Mouse (Mus musculus) embryonic facial prominence, embryonic 15.5 days (tissue): ENCODE results near the gene Klc1. TPM values are rescaled to one million over a fixed set of nuclear protein-coding genes. Genes with fewer than 3 reads are reported as not detected.

Experiments
- ATAC-seq: fragments of 200-750 bp; cut with Nextera tagmentation; 2 replicates; pipeline ENCODE4 v1.8.0; 2017; ENCODE audit warnings: low read depth, moderate TSS enrichment; ENCODE audit not compliant: insufficient number of reproducible peaks, low FRiP score, low TSS enrichment
- H3K27ac ChIP-seq: fragments of 300-500 bp; sonication (generic); replicated peaks from 2 replicates; pipeline ENCODE4 v1.5.1; 2015; ENCODE audit warnings: mild to moderate bottlenecking, inconsistent platforms
- H3K27me3 ChIP-seq: fragments of 300-500 bp; sonication (generic); 2 replicates; pipeline ENCODE4 v1.6.1; 2015; ENCODE audit warnings: inconsistent platforms
- H3K36me3 ChIP-seq: fragments of 300-500 bp; sonication (generic); 2 replicates; pipeline ENCODE4 v1.6.1; 2015; ENCODE audit warnings: mild to moderate bottlenecking, inconsistent platforms
- H3K4me1 ChIP-seq: fragments of 300-500 bp; sonication (generic); 2 replicates; pipeline ENCODE4 v1.6.1; 2015; ENCODE audit warnings: inconsistent platforms
- H3K4me2 ChIP-seq: fragments of 300-500 bp; sonication (generic); replicated peaks from 2 replicates; pipeline ENCODE4 v1.6.1; 2015; ENCODE audit warnings: mild to moderate bottlenecking, inconsistent platforms
- H3K4me3 ChIP-seq: fragments of 300-500 bp; sonication (generic); replicated peaks from 2 replicates; pipeline ENCODE4 v1.5.1; 2015; ENCODE audit warnings: mild to moderate bottlenecking, inconsistent platforms
- H3K9ac ChIP-seq: fragments of 300-500 bp; sonication (generic); 2 replicates; pipeline ENCODE4 v1.6.1; 2015; ENCODE audit warnings: inconsistent platforms
- H3K9me3 ChIP-seq: fragments of 300-500 bp; sonication (generic); replicated peaks from 2 replicates; pipeline ENCODE4 v1.6.1; 2016; ENCODE audit warnings: inconsistent platforms
- WGBS: fragments of 180-500 bp; shearing (Covaris S2); methylation state at CpG from one replicate; pipeline ENCODE4 v1.1.7; 2015; 5-methylcytosine and 5-hydroxymethylcytosine counted together
- polyA plus RNA-seq: library from polyadenylated mRNA; unstranded; fragments of >200 nt; fragmentation: Nextera tagmentation; extraction: Ambion mirVana; gene quantifications from 2 replicates; pipeline ENCODE4 v1.2.1, GENCODE M21; 2015

The Klc1 gene
- polyA plus RNA-seq, 1 experiment from 2014 or later, result 124 TPM

DNA sequence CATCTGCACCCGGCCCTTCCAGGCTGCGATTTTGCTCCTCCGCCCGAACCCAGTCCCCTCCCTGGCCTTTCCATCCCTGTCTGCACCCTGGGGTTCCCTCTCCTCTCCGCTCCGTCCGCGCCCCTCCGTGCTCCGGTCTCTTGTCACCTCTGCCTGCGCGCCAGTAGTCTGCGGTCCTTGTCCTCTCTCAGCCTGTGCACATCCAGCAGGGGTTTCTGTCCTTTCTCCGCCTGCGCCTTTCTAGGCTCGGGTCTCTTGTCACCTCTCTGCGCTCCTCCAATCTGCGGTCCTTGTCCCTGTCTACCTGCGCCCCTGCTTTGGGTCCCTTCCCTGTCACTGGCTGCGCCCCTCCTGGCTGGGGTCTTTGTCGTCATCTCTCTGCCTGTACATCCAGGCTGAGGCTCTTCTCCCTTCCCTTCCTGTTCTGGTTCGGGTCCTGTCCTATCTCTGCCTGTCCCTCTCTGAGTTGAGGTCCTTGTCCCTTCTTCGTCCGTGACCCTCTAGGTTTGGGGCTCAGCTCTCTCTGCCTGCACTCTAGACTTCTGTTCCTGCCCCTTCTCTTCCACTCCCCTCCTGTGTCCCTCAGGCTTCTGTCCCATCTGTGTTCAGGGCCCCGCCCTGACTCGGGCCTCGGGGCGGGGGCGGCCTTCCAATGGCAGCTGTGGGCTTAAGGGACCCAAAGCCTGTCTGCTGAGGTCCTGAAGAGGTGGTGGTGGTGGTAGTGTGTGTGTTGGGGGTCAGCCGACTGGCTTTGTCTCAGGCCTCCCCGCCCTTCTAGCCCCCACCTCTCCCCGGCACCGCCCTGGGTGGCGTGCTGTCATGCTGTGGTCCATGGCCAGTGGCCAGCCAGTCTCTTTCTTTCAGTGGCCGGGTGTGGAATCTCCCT lies 770 bp downstream of the Klc1 start:
- Histone ChIP-seq H3K9ac (peak overlapping the region; percentile 97), H3K36me3 (peaks cover 17% of the 10 kb centered on the region; the same call in 1 of the 2 replicates), H3K4me3 (peak overlapping the region; percentile 64), H3K27ac (peak overlapping the region; percentile 87), H3K9me3 (no peaks in the 10 kb centered on the region), H3K4me1 (peaks cover 36% of the 10 kb centered on the region), H3K4me2 (peak overlapping the region; percentile 96), H3K27me3 (no peaks in the 10 kb centered on the region)
- ATAC-seq, result peak; percentile 57
- WGBS, result 1% methylated on average over 35 of the region's 35 CpGs

DNA sequence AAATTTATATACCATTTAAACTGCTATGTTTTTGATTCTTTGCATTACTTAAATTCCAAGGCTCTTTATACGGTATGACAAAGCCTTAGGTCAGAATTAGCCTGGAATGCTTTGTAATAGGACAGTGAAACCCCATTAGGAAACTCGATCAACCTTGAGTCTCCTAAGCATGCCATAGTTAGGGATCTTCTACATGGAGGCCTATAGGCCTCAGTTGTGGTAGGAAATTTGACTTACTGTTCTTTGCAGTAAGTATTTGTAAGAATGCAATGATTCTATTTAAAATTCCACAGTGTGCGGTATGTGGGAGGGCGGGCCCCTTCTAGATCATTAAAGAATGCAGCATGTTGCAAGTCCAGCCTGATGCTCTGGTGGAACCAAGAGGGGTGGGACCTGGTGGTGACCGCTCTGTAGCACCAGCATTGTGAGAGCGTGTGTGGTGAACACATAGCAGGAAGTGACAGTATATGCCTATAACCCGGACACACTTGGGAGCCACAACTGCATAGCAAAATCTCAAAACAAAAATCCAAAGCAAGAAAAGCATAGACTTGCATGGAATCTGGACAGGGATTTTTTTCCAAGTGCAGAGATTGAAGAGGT lies 1.8 kb downstream of the Klc1 start:
- H3K9ac ChIP-seq, result no peak overlapping the region
- no peaks in the 10 kb centered on the region for H3K9me3 ChIP-seq
- H3K27ac ChIP-seq, result peak overlapping the region; percentile 87; the same call in 1 of the 2 replicates
- H3K4me2 ChIP-seq, result peak overlapping the region; percentile 96
- peaks cover 17% of the 10 kb centered on the region; the same call in 1 of the 2 replicates for H3K36me3 ChIP-seq
- peak overlapping the region; percentile 64 for H3K4me3 ChIP-seq
- no peak for ATAC-seq
- 43% methylated on average over 7 of the region's 7 CpGs for WGBS
- H3K27me3 ChIP-seq, result no peaks in the 10 kb centered on the region
- H3K4me1 ChIP-seq, result peaks cover 36% of the 10 kb centered on the region

DNA sequence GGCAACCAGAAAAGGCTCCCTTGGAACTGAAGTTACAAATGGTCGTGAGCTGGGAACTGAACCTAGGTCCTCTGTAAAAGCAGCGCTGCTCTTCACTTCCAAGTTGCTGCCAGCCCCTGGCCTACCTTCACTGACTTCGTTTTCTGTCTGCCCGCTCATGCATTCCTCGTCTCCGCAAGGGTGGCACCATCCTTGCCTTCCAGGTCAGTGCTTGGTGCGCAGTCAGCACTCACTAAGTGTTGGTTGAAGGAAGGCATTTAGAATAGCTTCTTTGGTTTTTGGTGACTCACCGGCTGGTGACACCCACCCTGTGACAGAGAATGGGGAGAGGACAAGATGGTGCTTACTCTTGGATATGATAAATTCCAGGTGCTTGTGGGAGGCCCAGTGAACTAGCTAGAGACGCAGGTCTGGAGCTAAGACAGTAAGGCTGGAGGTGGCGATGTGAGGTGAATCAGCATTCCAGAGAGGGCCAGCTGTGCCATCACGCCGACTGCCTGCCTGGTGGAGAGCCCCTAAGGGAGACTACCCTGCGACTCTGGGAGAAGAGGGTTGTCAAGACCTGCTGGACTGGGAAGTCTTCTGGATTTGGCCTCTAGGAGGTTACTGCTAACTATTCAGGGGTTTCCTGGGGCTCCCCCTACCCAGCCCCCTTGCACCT lies 4.1 kb downstream of the Klc1 start:
- Histone ChIP-seq H3K36me3 (peaks cover 17% of the 10 kb centered on the region; the same call in 1 of the 2 replicates), H3K4me2 (no peak overlapping the region), H3K4me1 (peaks cover 44% of the 10 kb centered on the region), H3K4me3 (no peak overlapping the region), H3K9me3 (no peaks in the 10 kb centered on the region), H3K27ac (no peak overlapping the region), H3K27me3 (no peaks in the 10 kb centered on the region), H3K9ac (no peak overlapping the region)
- ATAC-seq, result no peak
- WGBS, result 86% methylated on average over 13 of the region's 13 CpGs

DNA sequence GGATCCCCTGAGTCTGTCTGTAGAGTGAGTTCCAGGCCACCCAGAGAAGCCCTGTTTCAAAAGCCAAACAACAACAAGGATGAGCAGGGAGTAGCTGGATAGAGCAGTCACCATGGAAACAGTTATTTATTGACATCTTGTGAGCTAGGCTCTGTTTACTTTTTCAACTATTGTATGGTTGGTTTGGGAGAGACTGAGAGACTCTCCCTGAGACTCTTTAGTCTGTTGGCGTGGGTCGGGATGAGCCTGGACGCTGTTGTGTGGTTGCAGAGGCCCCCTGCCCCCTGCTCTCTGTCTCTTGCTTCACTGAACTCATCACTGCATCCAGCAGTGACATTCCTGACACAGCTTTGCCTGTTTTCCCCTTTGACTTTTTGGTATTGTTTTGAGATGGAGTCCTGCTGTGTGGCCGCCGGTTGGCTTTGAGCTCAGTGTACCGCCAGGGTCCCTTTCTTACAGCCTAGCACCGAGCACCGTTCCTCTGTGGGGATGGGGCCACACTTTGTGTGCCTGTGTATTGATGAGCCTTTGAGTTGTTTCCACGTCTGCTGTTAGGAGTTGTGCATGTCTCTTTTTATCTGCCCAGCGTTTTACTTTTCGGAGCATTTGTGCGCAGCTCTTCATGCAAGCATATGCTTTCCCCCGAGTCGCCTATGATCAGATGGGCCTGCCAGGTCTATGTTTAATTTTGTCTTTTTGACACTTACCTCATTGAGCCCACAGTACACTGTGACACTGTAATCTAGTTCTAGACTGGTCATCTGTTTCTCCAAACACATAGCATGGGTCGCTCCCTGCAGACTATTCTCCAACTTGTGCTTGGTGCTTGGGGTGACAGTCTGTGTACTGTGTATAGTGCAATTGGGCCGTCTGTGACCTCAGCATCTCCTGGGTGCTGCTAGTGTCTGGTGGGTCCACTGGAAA lies 7.9 kb downstream of the Klc1 start:
- Histone ChIP-seq H3K9ac (no peak overlapping the region), H3K27ac (no peak overlapping the region), H3K9me3 (no peaks in the 10 kb centered on the region), H3K27me3 (no peaks in the 10 kb centered on the region), H3K4me1 (peaks cover 31% of the 10 kb centered on the region), H3K4me2 (no peak overlapping the region), H3K36me3 (peaks cover 17% of the 10 kb centered on the region; the same call in 1 of the 2 replicates), H3K4me3 (no peak overlapping the region)
- 58% methylated on average over 16 of the region's 16 CpGs for WGBS
- no peak for ATAC-seq

DNA sequence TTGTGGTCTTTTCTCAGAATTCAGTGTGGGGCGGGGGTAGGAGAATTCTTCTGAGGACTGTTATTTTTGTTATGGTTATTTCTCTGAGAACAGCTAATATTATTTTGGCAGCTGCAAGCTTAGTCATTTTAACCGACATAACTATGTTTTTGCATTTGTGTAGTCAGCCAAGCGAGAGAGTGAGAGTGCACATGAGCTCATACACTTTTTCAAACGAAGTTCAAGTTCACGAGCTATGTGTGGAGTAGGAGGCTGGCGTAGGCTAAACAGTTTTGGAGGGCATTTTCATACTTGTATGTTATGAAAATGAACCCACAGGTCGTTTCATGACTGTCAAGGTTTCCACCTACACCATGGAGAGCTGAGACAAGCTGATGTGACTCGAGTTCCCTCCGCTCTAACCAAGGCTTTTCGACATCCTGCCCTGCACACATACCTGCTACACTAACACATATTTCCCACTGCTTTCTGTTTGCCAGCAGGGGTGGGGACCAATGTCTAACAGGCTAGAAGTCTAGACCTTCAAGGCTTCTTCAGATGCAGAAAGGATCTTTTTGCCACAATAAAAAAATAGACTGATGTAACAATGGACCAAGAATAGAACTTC lies 9.8 kb downstream of the Klc1 start:
- Histone ChIP-seq H3K36me3 (peaks cover 21% of the 10 kb centered on the region), H3K9me3 (no peaks in the 10 kb centered on the region), H3K27me3 (no peaks in the 10 kb centered on the region), H3K4me1 (peaks cover 22% of the 10 kb centered on the region), H3K4me3 (no peak overlapping the region), H3K9ac (no peak overlapping the region), H3K4me2 (no peak overlapping the region), H3K27ac (no peak overlapping the region)
- ATAC-seq, result no peak
- 85% methylated on average over 10 of the region's 10 CpGs for WGBS

DNA sequence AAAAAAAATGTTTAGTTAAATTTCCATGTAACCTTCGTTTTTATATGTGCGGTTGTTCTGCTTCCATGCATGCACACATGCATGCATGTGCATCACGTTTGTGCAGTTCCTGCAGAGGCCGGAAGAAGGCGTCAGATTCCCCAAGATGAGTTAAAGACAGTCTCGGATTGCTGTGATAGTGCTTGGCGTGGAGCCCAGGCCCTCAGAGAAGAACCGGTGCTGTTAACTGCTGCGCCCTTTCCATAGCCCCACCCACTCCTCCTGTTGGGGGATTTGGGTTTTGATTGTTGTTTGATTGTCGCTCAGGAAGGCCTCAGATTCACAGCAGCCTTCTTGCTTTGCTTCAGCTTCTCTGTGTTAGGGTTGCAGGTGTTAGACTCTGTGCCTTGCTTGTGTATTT lies 10.7 kb downstream of the Klc1 start:
- ATAC-seq, result 0 out of 2 replicates have a peak, but pooled peaks have one; percentile 60

DNA sequence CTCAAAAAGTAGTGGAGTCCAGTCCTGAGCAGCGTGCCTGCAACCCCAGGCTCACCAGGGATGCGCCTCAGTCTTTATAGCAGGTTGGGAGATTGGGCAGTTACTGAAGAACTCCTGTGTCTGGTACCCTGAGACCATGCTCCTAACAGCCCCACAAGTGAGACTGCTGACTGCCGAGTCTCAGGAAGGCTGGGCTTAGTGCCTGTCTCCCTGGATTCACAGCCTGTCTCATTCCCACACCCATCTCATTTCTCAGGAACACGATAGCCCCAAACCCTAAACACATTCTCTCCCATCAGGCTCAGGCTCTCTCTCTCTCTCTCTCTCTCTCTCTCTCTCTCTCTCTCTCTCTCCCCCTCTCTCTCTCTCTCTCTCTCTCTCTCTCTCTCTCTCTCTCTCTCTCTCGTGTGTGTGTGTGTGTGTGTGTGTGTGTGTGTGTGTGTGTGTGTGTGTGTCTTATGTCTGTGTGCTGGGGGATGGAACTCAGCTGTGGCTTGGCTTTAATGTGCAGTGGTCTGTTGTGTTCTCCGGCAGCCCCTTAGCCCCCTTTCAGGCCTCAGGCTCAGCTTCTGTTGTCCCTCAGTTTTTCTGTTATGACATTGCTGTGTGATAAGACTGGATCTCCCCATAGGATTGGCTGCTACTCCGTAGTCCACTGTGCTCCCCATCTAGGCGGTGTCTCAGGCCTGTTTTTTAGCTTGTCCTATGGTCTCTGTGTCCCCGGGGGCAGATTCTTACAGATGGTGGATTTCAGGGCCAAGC lies 11.3 kb downstream of the Klc1 start:
- ATAC-seq, result no peak
- Histone ChIP-seq H3K9me3 (no peaks in the 10 kb centered on the region), H3K4me1 (peaks cover 22% of the 10 kb centered on the region), H3K27me3 (no peaks in the 10 kb centered on the region), H3K4me2 (no peak overlapping the region), H3K36me3 (peaks cover 30% of the 10 kb centered on the region), H3K4me3 (no peak overlapping the region), H3K27ac (peak overlapping the region; percentile 61), H3K9ac (no peak overlapping the region)
- 59% methylated on average over 8 of the region's 9 CpGs for WGBS

More for the DNA sequence above, 10.7 kb downstream of the Klc1 start:
- H3K4me1 ChIP-seq, result peaks cover 22% of the 10 kb centered on the region
- H3K27ac ChIP-seq, result peak overlapping the region; percentile 61
- H3K9me3 ChIP-seq, result no peaks in the 10 kb centered on the region
- H3K9ac ChIP-seq, result no peak overlapping the region; the same call in 1 of the 2 replicates
- H3K36me3 ChIP-seq, result peaks cover 23% of the 10 kb centered on the region
- WGBS, result 29% methylated on average over 10 of the region's 10 CpGs
- H3K4me2 ChIP-seq, result no peak overlapping the region
- no peak overlapping the region for H3K4me3 ChIP-seq
- H3K27me3 ChIP-seq, result no peaks in the 10 kb centered on the region

DNA sequence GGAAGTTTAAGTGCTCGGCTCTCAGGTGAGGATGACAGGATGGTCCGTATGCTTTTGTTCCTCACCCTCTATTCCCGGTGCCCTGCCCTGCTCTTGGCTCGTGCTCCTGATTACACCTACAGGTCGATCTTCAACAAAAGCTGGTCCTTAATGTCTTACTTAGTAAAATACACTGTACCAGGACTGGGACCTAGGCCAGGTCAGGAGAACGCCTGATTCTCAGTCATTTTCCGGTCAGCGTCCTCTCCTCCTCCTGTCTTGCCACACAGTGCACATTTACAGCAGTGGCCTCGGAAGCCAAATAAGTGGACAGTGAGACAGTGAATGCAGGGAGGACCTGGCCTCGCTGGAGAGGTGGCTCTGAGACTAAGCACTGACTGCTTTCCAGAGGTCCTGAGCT lies 12.0 kb downstream of the Klc1 start:
- no peak overlapping the region for H3K4me3 ChIP-seq
- H3K27ac ChIP-seq, result no peak overlapping the region
- H3K27me3 ChIP-seq, result no peaks in the 10 kb centered on the region
- H3K36me3 ChIP-seq, result peaks cover 36% of the 10 kb centered on the region
- H3K4me2 ChIP-seq, result no peak overlapping the region
- WGBS, result 88% methylated on average over 10 of the region's 10 CpGs
- no peak overlapping the region for H3K9ac ChIP-seq
- no peak for ATAC-seq
- H3K9me3 ChIP-seq, result no peaks in the 10 kb centered on the region
- H3K4me1 ChIP-seq, result peaks cover 21% of the 10 kb centered on the region

DNA sequence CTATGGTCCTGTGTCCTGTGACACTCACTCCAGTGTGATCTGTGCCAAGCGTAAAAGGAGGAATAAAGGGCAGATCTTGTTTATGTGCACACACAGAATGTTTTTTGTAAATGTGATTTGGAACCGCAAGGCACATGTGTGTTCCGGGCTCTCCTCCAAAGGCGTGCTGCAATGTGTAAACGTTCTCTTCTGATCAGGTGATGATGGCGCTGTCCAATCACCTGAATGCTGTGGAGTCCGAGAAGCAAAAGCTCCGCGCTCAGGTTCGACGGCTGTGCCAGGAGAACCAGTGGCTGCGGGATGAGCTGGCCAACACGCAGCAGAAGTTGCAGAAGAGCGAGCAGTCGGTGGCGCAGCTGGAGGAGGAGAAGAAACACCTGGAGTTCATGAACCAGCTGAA lies 15.5 kb downstream of the Klc1 start:
- no peaks in the 10 kb centered on the region for H3K9me3 ChIP-seq
- no peak overlapping the region for H3K27ac ChIP-seq
- H3K36me3 ChIP-seq, result peaks cover 70% of the 10 kb centered on the region
- H3K9ac ChIP-seq, result no peak overlapping the region
- no peak for ATAC-seq
- no peaks in the 10 kb centered on the region for H3K27me3 ChIP-seq
- H3K4me1 ChIP-seq, result peaks cover 7% of the 10 kb centered on the region
- WGBS, result 89% methylated on average over 16 of the region's 16 CpGs
- H3K4me3 ChIP-seq, result no peak overlapping the region
- H3K4me2 ChIP-seq, result no peak overlapping the region

DNA sequence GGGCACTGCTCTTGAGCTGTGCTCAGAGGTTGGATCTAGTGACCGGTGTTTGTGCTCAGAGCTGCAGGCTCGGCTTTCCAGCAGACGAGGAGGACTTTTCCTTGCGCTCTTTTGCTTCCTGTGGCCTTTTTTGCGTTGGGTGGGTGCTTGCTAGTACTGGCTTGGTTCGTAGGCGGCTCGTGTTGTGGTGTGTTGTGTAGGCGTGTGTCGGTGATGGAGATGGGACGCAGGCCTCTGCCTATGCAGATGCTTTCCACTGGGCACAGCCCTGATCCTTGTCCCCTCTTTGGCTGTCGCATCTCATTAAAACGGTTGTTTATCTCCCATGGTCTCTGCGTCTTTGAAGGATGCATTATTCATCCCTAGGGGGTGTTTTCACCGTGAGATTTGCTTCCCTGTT lies 16.2 kb downstream of the Klc1 start:
- Histone ChIP-seq H3K4me1 (peaks cover under 1% of the 10 kb centered on the region; the same call in 1 of the 2 replicates), H3K9ac (no peak overlapping the region), H3K27ac (no peak overlapping the region), H3K36me3 (peaks cover 77% of the 10 kb centered on the region), H3K4me3 (no peak overlapping the region), H3K27me3 (no peaks in the 10 kb centered on the region), H3K4me2 (no peak overlapping the region), H3K9me3 (no peaks in the 10 kb centered on the region)
- no peak for ATAC-seq
- WGBS, result 78% methylated on average over 15 of the region's 15 CpGs
